Mouse (Mus musculus) liver, embryonic 14.5 days (tissue): ENCODE results near the gene Ambra1. TPM values are rescaled to one million over a fixed set of nuclear protein-coding genes. Genes with fewer than 3 reads are reported as not detected.

Experiments used
- ATAC-seq: fragments of 200-750 bp; cut with Nextera tagmentation; 2 replicates; pipeline ENCODE4 v1.8.0; 2017; ENCODE audit warnings: moderate number of reproducible peaks, mild to moderate bottlenecking, moderate library complexity; ENCODE audit not compliant: insufficient read depth
- DNase-seq, 3 experiments: peaks; one replicate each; pipeline ENCODE4 v3.0.0-alpha.2; 2012 to 2013; ENCODE audit warnings: low read depth in 3 of 3, low spot score in 3 of 3
- H3K27ac ChIP-seq: fragments of 300-500 bp; sonication (generic); 2 replicates; pipeline ENCODE4 v1.5.1; 2014; ENCODE audit warnings: moderate library complexity, mild to moderate bottlenecking, control low read depth, inconsistent platforms
- H3K27me3 ChIP-seq: fragments of 300-500 bp; sonication (generic); 2 replicates; pipeline ENCODE4 v1.6.1; 2014; ENCODE audit warnings: mild to moderate bottlenecking, low read length, moderate library complexity; ENCODE audit not compliant: control insufficient read depth, insufficient read depth
- H3K36me3 ChIP-seq: fragments of 300-500 bp; sonication (generic); replicated peaks from 2 replicates; pipeline ENCODE4 v1.6.1; 2014; ENCODE audit warnings: low read depth; ENCODE audit not compliant: control insufficient read depth, insufficient read depth
- H3K4me1 ChIP-seq, 2 experiments: fragments of 200-500 bp in 1 of 2; fragments of 300-500 bp in 1 of 2; sonication (generic) in 1 of 2; replicated peaks; 2 replicates each; pipeline ENCODE4 v1.6.1; 2012 to 2014; ENCODE audit warnings: antibody characterized with exemption in 1 of 2, inconsistent platforms in 1 of 2, low read length in 1 of 2; ENCODE audit not compliant: control insufficient read depth in 2 of 2, insufficient read depth in 2 of 2
- H3K4me2 ChIP-seq: fragments of 300-500 bp; sonication (generic); 2 replicates; pipeline ENCODE4 v1.6.1; 2014; ENCODE audit warnings: low read depth, mild to moderate bottlenecking, control low read depth, moderate library complexity
- H3K4me3 ChIP-seq, 2 experiments: fragments of 200-500 bp in 1 of 2; fragments of 300-500 bp in 1 of 2; sonication (generic) in 1 of 2; 2 replicates each; pipeline ENCODE4 v1.5.1; 2012 to 2014; ENCODE audit warnings: low read depth in 2 of 2, low read length in 2 of 2, mild to moderate bottlenecking in 2 of 2, control low read depth in 1 of 2, inconsistent platforms in 1 of 2, moderate library complexity in 1 of 2; ENCODE audit not compliant: insufficient read depth in 1 of 2
- H3K9ac ChIP-seq: fragments of 300-500 bp; sonication (generic); replicated peaks from 2 replicates; pipeline ENCODE4 v1.6.1; 2014; ENCODE audit warnings: mild to moderate bottlenecking, control low read depth, moderate library complexity
- H3K9me3 ChIP-seq: fragments of 300-500 bp; sonication (generic); 2 replicates; pipeline ENCODE4 v1.6.1; 2016; ENCODE audit warnings: low read length, mixed read lengths; ENCODE audit not compliant: control insufficient read depth
- CTCF ChIP-seq: IDR thresholded peaks from 2 replicates; pipeline ENCODE4 v1.5.1; 2016; ENCODE audit warnings: antibody characterized with exemption, low read depth, control low read depth
- EP300 ChIP-seq: IDR thresholded peaks from 2 replicates; pipeline ENCODE4 v1.6.1; 2016; ENCODE audit warnings: antibody characterized with exemption, low read depth
- WGBS: fragments of 180-500 bp; shearing (Covaris S2); extraction: QIAGEN DNeasy Blood & Tissue Kit; methylation state at CpG from one replicate; pipeline ENCODE4 v1.1.7; 2014; ENCODE audit not compliant: insufficient replicate concordance; 5-methylcytosine and 5-hydroxymethylcytosine counted together
- polyA plus RNA-seq, 2 experiments: library from polyadenylated mRNA; depleted of rRNA in 1 of 2; stranded (reverse) in 1 of 2; unstranded in 1 of 2; fragments of >200 nt; fragmentation: Nextera tagmentation in 1 of 2; extraction: Ambion mirVana in 1 of 2; gene quantifications; 2 replicates each; pipeline versions ENCODE4 v1.2.1 to v1.2.3; 2012 to 2014

The Ambra1 gene
- polyA plus RNA-seq, 2 experiments = 3.9 TPM

- 78% methylated on average over 2 of the region's 2 CpGs for WGBS
- no peak for TF ChIP-seq CTCF
- TF ChIP-seq EP300 = no peak
- no peaks in the 10 kb centered on the region for H3K4me1 ChIP-seq
- H3K9ac ChIP-seq = no peak overlapping the region
- H3K27me3 ChIP-seq = no peaks in the 10 kb centered on the region
- H3K4me3 ChIP-seq = no peak overlapping the region
- no peaks in the 10 kb centered on the region for H3K9me3 ChIP-seq
- no peaks in the 10 kb centered on the region for H3K36me3 ChIP-seq
- DNase-seq (no peak), ATAC-seq (no peak)
- no peak overlapping the region for H3K27ac ChIP-seq
- no peak overlapping the region for H3K4me2 ChIP-seq
Measured at GRCm38 (mm10) chr2:91794466-91794865, 64.5 kb downstream of the Ambra1 start.

- no peaks in the 10 kb centered on the region for H3K4me1 ChIP-seq
- no peaks in the 10 kb centered on the region for H3K9me3 ChIP-seq
- TF ChIP-seq CTCF (no peak), EP300 (no peak)
- no peaks in the 10 kb centered on the region for H3K27me3 ChIP-seq
- H3K36me3 ChIP-seq = no peaks in the 10 kb centered on the region
- DNase-seq (no peak), ATAC-seq (no peak)
- H3K4me2 ChIP-seq = no peak overlapping the region
- H3K27ac ChIP-seq = no peak overlapping the region
- 86% methylated on average over 3 of the region's 3 CpGs for WGBS
- no peak overlapping the region for H3K4me3 ChIP-seq
- no peak overlapping the region for H3K9ac ChIP-seq
Measured at GRCm38 (mm10) chr2:91795091-91795490, 65.2 kb downstream of the Ambra1 start.

- Histone ChIP-seq H3K27ac (no peak overlapping the region), H3K27me3 (no peaks in the 10 kb centered on the region), H3K4me3 (no peak overlapping the region), H3K4me2 (no peak overlapping the region), H3K4me1 (no peaks in the 10 kb centered on the region; a peak in 1 of 4 replicates), H3K9ac (no peak overlapping the region), H3K9me3 (no peaks in the 10 kb centered on the region), H3K36me3 (no peaks in the 10 kb centered on the region; the same call in 1 of the 2 replicates)
- TF ChIP-seq EP300 (no peak), CTCF (no peak)
- ATAC-seq (no peak), DNase-seq (no peak)
- 80% methylated on average over 6 of the region's 6 CpGs for WGBS
Measured at GRCm38 (mm10) chr2:91811433-91811832, 81.5 kb downstream of the Ambra1 start.

GRCm38 (mm10) chr2:91816741-91817140 lies 86.8 kb downstream of the Ambra1 start:
- Histone ChIP-seq H3K4me3 (no peak overlapping the region), H3K9me3 (no peaks in the 10 kb centered on the region), H3K27ac (no peak overlapping the region), H3K4me2 (no peak overlapping the region), H3K36me3 (no peaks in the 10 kb centered on the region), H3K27me3 (no peaks in the 10 kb centered on the region), H3K9ac (no peak overlapping the region), H3K4me1 (no peaks in the 10 kb centered on the region; a peak in 1 of 4 replicates)
- ATAC-seq (no peak), DNase-seq (no peak)
- TF ChIP-seq CTCF = no peak
- TF ChIP-seq EP300 = no peak

- no peak overlapping the region for H3K9ac ChIP-seq
- H3K4me2 ChIP-seq = no peak overlapping the region
- no peaks in the 10 kb centered on the region for H3K36me3 ChIP-seq
- DNase-seq (no peak), ATAC-seq (no peak)
- H3K27ac ChIP-seq = no peak overlapping the region
- H3K9me3 ChIP-seq = no peaks in the 10 kb centered on the region
- H3K4me3 ChIP-seq = no peak overlapping the region
- H3K4me1 ChIP-seq = peaks cover 9 to 11% of the 10 kb centered on the region in 2 experiments
- H3K27me3 ChIP-seq = no peaks in the 10 kb centered on the region
- TF ChIP-seq EP300 (no peak), CTCF (no peak)
Measured at GRCm38 (mm10) chr2:91832227-91832626, 102.3 kb downstream of the Ambra1 start.

GRCm38 (mm10) chr2:91834272-91834671 lies 104.3 kb downstream of the Ambra1 start:
- no peaks in the 10 kb centered on the region for H3K27me3 ChIP-seq
- H3K36me3 ChIP-seq = no peaks in the 10 kb centered on the region
- no peak for TF ChIP-seq EP300
- no peak for TF ChIP-seq CTCF
- DNase-seq = no peak
- no peak for ATAC-seq
- H3K4me1 ChIP-seq = peaks cover 9 to 11% of the 10 kb centered on the region in 2 experiments
- no peak overlapping the region for H3K4me2 ChIP-seq
- no peak overlapping the region for H3K27ac ChIP-seq
- H3K9me3 ChIP-seq = no peaks in the 10 kb centered on the region
- no peak overlapping the region for H3K9ac ChIP-seq
- no peak overlapping the region for H3K4me3 ChIP-seq
- WGBS = 57% methylated on average over 1 of the region's 1 CpGs
